Mouse (Mus musculus) bone marrow, adult 2 months (tissue): ENCODE data around the gene Sbk2. TPM values are rescaled to one million over a fixed set of nuclear protein-coding genes. Genes with fewer than 3 reads are reported as not detected.

ENCODE experiments used
- H3K27ac ChIP-seq: fragments of 200-500 bp; 2 replicates; pipeline ENCODE4 v1.5.1; 2012; ENCODE audit warnings: low read depth, mild to moderate bottlenecking, control low read depth, inconsistent platforms, low read length; ENCODE audit not compliant: control insufficient read depth, poor library complexity, insufficient read depth
- H3K4me1 ChIP-seq: fragments of 200-500 bp; 2 replicates; pipeline ENCODE4 v1.6.1; 2011; ENCODE audit warnings: low read length; ENCODE audit not compliant: control insufficient read depth, insufficient read depth
- H3K4me3 ChIP-seq: fragments of 200-500 bp; replicated peaks from 2 replicates; pipeline ENCODE3; 2011; ENCODE audit warnings: mild to moderate bottlenecking, low read depth, low read length, control low read depth; ENCODE audit not compliant: control insufficient read depth
- CTCF ChIP-seq: fragments of 200-500 bp; IDR thresholded peaks from 2 replicates; pipeline ENCODE4 v1.5.1; 2011; ENCODE audit warnings: low read length, control low read depth; ENCODE audit not compliant: control insufficient read depth, insufficient read depth
- POLR2A ChIP-seq: fragments of 200-500 bp; IDR thresholded peaks from 2 replicates; pipeline ENCODE4 v1.6.1; 2011; ENCODE audit warnings: low read depth, mild to moderate bottlenecking, control low read depth, low read length, borderline replicate concordance; ENCODE audit not compliant: control insufficient read depth
- WGBS: fragments of 180-500 bp; shearing (Covaris S2); methylation state at CpG from one replicate; pipeline ENCODE4 v1.1.7; 2018; 5-methylcytosine and 5-hydroxymethylcytosine counted together
- polyA plus RNA-seq: library from polyadenylated mRNA; stranded (reverse); fragments of >200 nt; gene quantifications from 2 replicates; pipeline ENCODE4 v1.2.4, GENCODE M21; 2011; ENCODE audit warnings: low replicate concordance; ENCODE audit not compliant: missing spikeins, insufficient read depth, insufficient read length

The Sbk2 gene
- polyA plus RNA-seq, 1 experiment, result not detected

- no peak overlapping the region; the same call in 1 of the 2 replicates for H3K27ac ChIP-seq
- 88% methylated on average over 59 of the region's 59 CpGs for WGBS
- H3K4me3 ChIP-seq, result no peak overlapping the region
- TF ChIP-seq CTCF, result no peak
- no peak for TF ChIP-seq POLR2A
- no peaks in the 10 kb centered on the region; the same call in 1 of the 2 replicates for H3K4me1 ChIP-seq
Observed at GRCm38 (mm10) chr7:4993999-4994788, 30.0 kb upstream of the Sbk2 start.

GRCm38 (mm10) chr7:4993347-4993998 is 29.3 kb upstream of the Sbk2 start:
- no peak overlapping the region for H3K4me3 ChIP-seq
- TF ChIP-seq POLR2A (no peak), CTCF (no peak)
- WGBS, result 95% methylated on average over 55 of the region's 55 CpGs

GRCm38 (mm10) chr7:4988250-4988649 is 24.0 kb upstream of the Sbk2 start:
- no peak for TF ChIP-seq POLR2A

More at GRCm38 (mm10) chr7:4993347-4993998, 29.3 kb upstream of the Sbk2 start:
- H3K4me1 ChIP-seq, result no peaks in the 10 kb centered on the region; the same call in 1 of the 2 replicates
- H3K27ac ChIP-seq, result no peak overlapping the region; the same call in 1 of the 2 replicates

GRCm38 (mm10) chr7:4976832-4977231 is 12.6 kb upstream of the Sbk2 start:
- 88% methylated on average over 7 of the region's 7 CpGs for WGBS
- no peak overlapping the region for H3K4me3 ChIP-seq
- peak; percentile 15; the same call in 1 of the 2 replicates for TF ChIP-seq CTCF
- no peak for TF ChIP-seq POLR2A

More at GRCm38 (mm10) chr7:4988250-4988649, 24.0 kb upstream of the Sbk2 start:
- WGBS, result 31% methylated on average over 2 of the region's 2 CpGs
- no peak overlapping the region for H3K27ac ChIP-seq
- no peak overlapping the region for H3K4me3 ChIP-seq
- no peaks in the 10 kb centered on the region for H3K4me1 ChIP-seq

GRCm38 (mm10) chr7:4975455-4975854 is 11.2 kb upstream of the Sbk2 start:
- 67% methylated on average over 4 of the region's 4 CpGs for WGBS

More at GRCm38 (mm10) chr7:4976832-4977231, 12.6 kb upstream of the Sbk2 start:
- Histone ChIP-seq H3K4me1 (no peaks in the 10 kb centered on the region), H3K27ac (no peak overlapping the region)

GRCm38 (mm10) chr7:4972321-4973047 is 8.3 kb upstream of the Sbk2 start:
- Histone ChIP-seq H3K27ac (no peak overlapping the region), H3K4me1 (no peaks in the 10 kb centered on the region), H3K4me3 (no peak overlapping the region)
- 45% methylated on average over 18 of the region's 18 CpGs for WGBS
- TF ChIP-seq POLR2A, result no peak
- TF ChIP-seq CTCF, result no peak

More at GRCm38 (mm10) chr7:4975455-4975854, 11.2 kb upstream of the Sbk2 start:
- no peaks in the 10 kb centered on the region for H3K4me1 ChIP-seq
- no peak overlapping the region for H3K4me3 ChIP-seq
- H3K27ac ChIP-seq, result no peak overlapping the region
- TF ChIP-seq CTCF, result no peak
- TF ChIP-seq POLR2A, result no peak

GRCm38 (mm10) chr7:4971710-4972109 is 7.5 kb upstream of the Sbk2 start:
- 22% methylated on average over 7 of the region's 7 CpGs for WGBS
- TF ChIP-seq CTCF, result no peak
- TF ChIP-seq POLR2A, result no peak
- Histone ChIP-seq H3K27ac (no peak overlapping the region), H3K4me3 (no peak overlapping the region), H3K4me1 (no peaks in the 10 kb centered on the region)

- no peak within 1 kb of the TSS for H3K4me3 ChIP-seq
- H3K27ac ChIP-seq, result no peak within 1 kb of the TSS
- 29% methylated on average over 6 of the region's 6 CpGs for WGBS
- TF ChIP-seq POLR2A (no peak), CTCF (no peak)
- no peaks in the 10 kb centered on the region for H3K4me1 ChIP-seq
Observed at GRCm38 (mm10) chr7:4971068-4971467, 6.9 kb upstream of the Sbk2 start, which contains the start of gene Sbk3. TSS of gene Sbk3 (minus strand) at chr7:4971168.
